Mouse (Mus musculus) heart, embryonic 14.5 days (tissue): ENCODE measurements around the gene Eps15. TPM values are rescaled to one million over a fixed set of nuclear protein-coding genes. Genes with fewer than 3 reads are reported as not detected.

ENCODE experiments used
- ATAC-seq: fragments of 200-750 bp; cut with Nextera tagmentation; 2 replicates; pipeline ENCODE4 v1.8.0; 2017; ENCODE audit warnings: low read depth, moderate TSS enrichment; ENCODE audit not compliant: insufficient number of reproducible peaks, insufficient read depth, low FRiP score
- H3K27ac ChIP-seq, 2 experiments: fragments of 200-500 bp in 1 of 2; fragments of 300-500 bp in 1 of 2; sonication (generic) in 1 of 2; replicated peaks in 1 of 2; 2 replicates each; pipeline ENCODE4 v1.5.1; 2012 to 2014; ENCODE audit warnings: low read depth in 2 of 2, low read length in 2 of 2, control low read depth in 1 of 2, mild to moderate bottlenecking in 1 of 2, mixed read lengths in 1 of 2; ENCODE audit not compliant: control insufficient read depth in 1 of 2, insufficient read depth in 1 of 2
- H3K27me3 ChIP-seq: fragments of 300-500 bp; sonication (generic); 2 replicates; pipeline ENCODE4 v1.6.1; 2014; ENCODE audit warnings: mild to moderate bottlenecking, low read length, control low read depth; ENCODE audit not compliant: control insufficient read depth, insufficient read depth
- H3K36me3 ChIP-seq: fragments of 300-500 bp; sonication (generic); 2 replicates; pipeline ENCODE4 v1.6.1; 2014; ENCODE audit warnings: mild to moderate bottlenecking, control low read depth, low read length, mixed read lengths; ENCODE audit not compliant: control insufficient read depth, insufficient read depth
- H3K4me1 ChIP-seq, 2 experiments: fragments of 200-500 bp in 1 of 2; fragments of 300-500 bp in 1 of 2; sonication (generic) in 1 of 2; 2 replicates each; pipeline ENCODE4 v1.6.1; 2012 to 2014; ENCODE audit warnings: low read length in 2 of 2, control low read depth in 1 of 2, mixed read lengths in 1 of 2; ENCODE audit not compliant: control insufficient read depth in 2 of 2, insufficient read depth in 2 of 2
- H3K4me2 ChIP-seq: fragments of 300-500 bp; sonication (generic); 2 replicates; pipeline ENCODE4 v1.6.1; 2014; ENCODE audit warnings: mild to moderate bottlenecking, low read length
- H3K4me3 ChIP-seq, 2 experiments: fragments of 200-500 bp in 1 of 2; fragments of 300-500 bp in 1 of 2; sonication (generic) in 1 of 2; 2 replicates each; pipeline ENCODE4 v1.5.1; 2012 to 2014; ENCODE audit warnings: low read length in 2 of 2, mild to moderate bottlenecking in 2 of 2, control low read depth in 1 of 2, low read depth in 1 of 2, moderate library complexity in 1 of 2; ENCODE audit not compliant: control insufficient read depth in 1 of 2, insufficient read depth in 1 of 2
- H3K9ac ChIP-seq: fragments of 300-500 bp; sonication (generic); 2 replicates; pipeline ENCODE4 v1.6.1; 2014; ENCODE audit warnings: mild to moderate bottlenecking, low read length
- H3K9me3 ChIP-seq: fragments of 300-500 bp; sonication (generic); 2 replicates; pipeline ENCODE4 v1.6.1; 2016; ENCODE audit warnings: low read length, control low read depth; ENCODE audit not compliant: control insufficient read depth
- WGBS: fragments of 180-500 bp; shearing (Covaris S2); extraction: QIAGEN DNeasy Blood & Tissue Kit; methylation state at CpG from one replicate; pipeline ENCODE4 v1.1.7; 2014; 5-methylcytosine and 5-hydroxymethylcytosine counted together
- polyA plus RNA-seq: library from polyadenylated mRNA; unstranded; fragments of >200 nt; fragmentation: Nextera tagmentation; extraction: Ambion mirVana; gene quantifications from 2 replicates; pipeline ENCODE4 v1.2.1, GENCODE M21; 2014

Eps15 gene
- polyA plus RNA-seq, 1 experiment from 2014 or later: 29.2 TPM

DNA sequence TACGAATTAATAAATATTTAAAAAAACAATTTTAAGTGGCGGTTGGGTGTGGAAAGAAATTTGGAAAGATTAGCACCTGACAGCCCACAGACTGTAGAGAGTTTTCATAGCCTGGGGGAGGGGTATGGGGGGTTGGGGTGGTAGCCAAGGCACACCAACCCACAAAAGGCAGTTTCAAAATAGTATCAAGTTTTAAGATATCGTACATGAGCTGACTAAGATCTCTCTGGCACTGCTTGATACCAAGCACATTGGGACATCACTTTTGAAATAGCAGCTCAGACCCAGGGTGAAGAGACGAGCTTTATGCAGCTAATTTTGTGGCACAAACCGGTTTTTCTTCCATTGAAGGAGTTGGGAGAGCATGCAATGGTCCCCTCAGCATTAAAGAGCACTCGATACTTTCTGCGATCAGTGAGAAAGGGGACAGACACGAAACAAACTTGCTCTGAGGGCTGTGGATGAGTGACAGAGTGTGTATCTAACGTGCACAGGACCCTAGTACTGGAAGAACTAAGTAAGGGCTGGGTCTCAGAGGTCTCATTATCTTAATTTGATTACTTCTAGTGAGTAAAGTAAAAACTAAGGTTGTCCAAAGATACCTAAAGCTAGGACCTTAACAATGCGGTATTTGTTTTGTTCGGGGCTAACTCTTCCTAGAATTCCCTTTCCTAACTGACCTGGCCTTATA lies 24.2 kb upstream of the Eps15 start:
- H3K4me2 ChIP-seq: no peak overlapping the region
- H3K36me3 ChIP-seq: no peaks in the 10 kb centered on the region
- no peak overlapping the region for H3K27ac ChIP-seq
- H3K9me3 ChIP-seq: no peaks in the 10 kb centered on the region
- no peak overlapping the region for H3K9ac ChIP-seq
- H3K4me1 ChIP-seq: peaks cover 5 to 7% of the 10 kb centered on the region in 2 experiments
- H3K27me3 ChIP-seq: no peaks in the 10 kb centered on the region
- 77% methylated on average over 11 of the region's 11 CpGs for WGBS
- no peak for ATAC-seq
- no peak overlapping the region for H3K4me3 ChIP-seq

DNA sequence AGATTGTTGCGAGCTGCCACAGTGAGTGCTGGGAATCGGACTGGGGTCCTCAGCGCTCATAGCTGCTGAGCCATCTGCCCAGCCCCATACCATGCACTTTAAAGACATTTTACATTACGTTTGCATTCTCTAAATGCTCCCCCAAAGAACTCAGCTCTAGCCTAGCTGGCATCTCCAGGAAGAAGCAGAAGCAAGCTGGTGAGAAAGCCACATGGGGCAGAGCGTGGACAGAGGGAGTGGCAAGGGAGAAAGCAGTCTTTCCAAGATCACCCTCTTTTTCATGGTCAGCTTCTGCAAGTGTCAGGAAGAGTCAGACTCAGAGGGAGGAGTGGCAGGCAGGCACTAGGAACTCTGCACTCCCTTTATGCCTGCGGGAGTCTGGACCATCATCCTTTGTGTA lies 23.3 kb upstream of the Eps15 start:
- no peaks in the 10 kb centered on the region for H3K36me3 ChIP-seq
- no peak overlapping the region for H3K27ac ChIP-seq
- ATAC-seq: no peak
- H3K4me3 ChIP-seq: no peak overlapping the region
- WGBS: 83% methylated on average over 6 of the region's 6 CpGs
- no peaks in the 10 kb centered on the region for H3K27me3 ChIP-seq
- peaks cover 3 to 6% of the 10 kb centered on the region in 2 experiments for H3K4me1 ChIP-seq
- no peaks in the 10 kb centered on the region for H3K9me3 ChIP-seq
- H3K4me2 ChIP-seq: no peak overlapping the region
- H3K9ac ChIP-seq: no peak overlapping the region

DNA sequence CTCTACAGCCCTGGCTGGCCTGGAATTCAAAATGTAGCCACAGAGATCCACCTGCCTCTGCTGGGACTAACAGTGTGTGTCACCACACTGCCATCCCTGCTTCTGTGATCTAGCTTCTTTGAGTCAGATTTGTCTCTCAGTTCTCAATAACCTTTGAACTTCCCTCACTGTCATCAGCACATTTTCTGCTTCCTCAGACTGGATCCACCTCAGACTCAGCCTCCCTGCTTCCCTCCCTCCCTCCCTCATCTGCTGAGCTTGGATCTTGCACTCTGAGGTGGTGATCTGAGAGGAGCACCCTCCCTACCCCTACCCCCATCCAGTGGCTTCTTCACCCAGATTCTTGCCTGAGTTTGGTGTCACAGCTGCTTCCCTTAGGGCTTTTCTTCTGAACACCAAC lies 22.4 kb upstream of the Eps15 start:
- Histone ChIP-seq H3K4me2 (no peak overlapping the region), H3K4me3 (no peak overlapping the region), H3K4me1 (peaks cover 3 to 4% of the 10 kb centered on the region in 2 experiments; a peak in 3 of 4 replicates), H3K27me3 (no peaks in the 10 kb centered on the region), H3K36me3 (no peaks in the 10 kb centered on the region), H3K9me3 (no peaks in the 10 kb centered on the region), H3K27ac (no peak overlapping the region), H3K9ac (no peak overlapping the region)
- ATAC-seq: no peak

DNA sequence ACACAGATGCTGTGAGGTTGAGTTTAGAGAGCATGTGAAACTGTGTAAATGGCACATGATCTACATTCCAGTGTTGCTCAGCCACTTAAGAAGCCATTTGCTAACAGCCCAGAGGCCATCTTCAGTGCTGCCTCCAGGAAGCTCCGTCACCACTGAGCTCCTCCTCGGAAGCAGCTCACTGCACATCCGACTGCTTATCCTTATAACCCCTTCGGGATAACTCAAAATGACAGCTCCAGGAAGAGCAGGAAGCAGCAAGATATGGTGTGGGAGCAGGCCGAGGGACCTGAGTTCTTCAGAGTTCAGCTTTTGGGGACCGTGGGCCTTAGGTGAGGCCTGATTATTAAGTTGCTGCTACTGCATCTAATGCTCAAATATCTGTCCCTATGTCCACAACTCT lies 18.0 kb upstream of the Eps15 start:
- Histone ChIP-seq H3K27ac (no peak overlapping the region), H3K9ac (no peak overlapping the region), H3K4me3 (no peak overlapping the region), H3K36me3 (no peaks in the 10 kb centered on the region), H3K4me1 (peaks cover 0 to 2% of the 10 kb centered on the region in 2 experiments; a peak in 1 of 4 replicates), H3K9me3 (no peaks in the 10 kb centered on the region), H3K27me3 (no peaks in the 10 kb centered on the region), H3K4me2 (no peak overlapping the region)
- 65% methylated on average over 6 of the region's 6 CpGs for WGBS
- no peak for ATAC-seq

DNA sequence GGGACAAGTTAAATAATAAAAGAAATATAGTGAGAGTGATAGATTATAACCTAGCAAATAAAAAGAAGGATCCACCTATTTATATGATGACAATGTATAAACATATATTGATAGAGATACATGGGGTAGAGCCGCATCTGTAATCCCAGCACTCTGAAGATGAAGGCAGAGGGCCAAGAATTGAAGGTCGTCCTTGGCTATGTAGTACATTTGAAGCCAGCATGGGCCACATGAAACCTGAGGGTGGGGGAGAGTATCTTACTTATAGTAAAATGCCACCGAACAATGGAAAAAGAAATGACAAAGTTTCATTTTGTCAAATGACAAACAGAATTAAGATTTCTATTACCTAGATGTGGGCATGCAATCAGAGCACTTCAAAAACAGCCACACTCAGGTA lies 14.0 kb upstream of the Eps15 start:
- Histone ChIP-seq H3K4me3 (no peak overlapping the region), H3K4me1 (peaks cover 0 to 2% of the 10 kb centered on the region in 2 experiments; a peak in 1 of 4 replicates), H3K4me2 (no peak overlapping the region), H3K27me3 (no peaks in the 10 kb centered on the region), H3K27ac (no peak overlapping the region), H3K9me3 (no peaks in the 10 kb centered on the region), H3K9ac (no peak overlapping the region), H3K36me3 (no peaks in the 10 kb centered on the region)
- WGBS: 83% methylated on average over 3 of the region's 3 CpGs
- ATAC-seq: no peak

DNA sequence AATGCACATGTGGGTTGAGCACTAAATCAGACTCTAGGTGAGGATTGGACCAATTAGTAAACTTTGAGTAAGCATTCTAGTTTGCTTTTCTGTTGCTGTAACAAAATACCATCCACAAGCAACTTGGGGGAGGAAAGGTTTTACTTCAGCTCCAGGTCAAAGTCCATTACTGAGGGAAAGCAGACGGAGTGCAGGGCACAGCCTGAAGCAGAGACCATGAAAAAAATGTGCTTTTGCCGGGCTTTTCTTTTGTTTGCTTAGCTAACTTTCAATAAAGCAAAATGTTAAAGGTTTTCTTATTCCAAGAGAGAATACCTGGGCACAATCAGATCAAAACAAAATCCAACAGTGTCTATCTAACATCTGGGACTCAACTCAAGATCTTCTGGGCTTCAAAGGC lies 13.3 kb upstream of the Eps15 start:
- Histone ChIP-seq H3K27ac (no peak overlapping the region), H3K4me3 (no peak overlapping the region), H3K9me3 (no peaks in the 10 kb centered on the region), H3K27me3 (no peaks in the 10 kb centered on the region), H3K9ac (no peak overlapping the region), H3K4me2 (no peak overlapping the region), H3K36me3 (no peaks in the 10 kb centered on the region), H3K4me1 (peaks cover 0 to 2% of the 10 kb centered on the region in 2 experiments; a peak in 1 of 4 replicates)
- 80% methylated on average over 2 of the region's 2 CpGs for WGBS
- ATAC-seq: no peak

DNA sequence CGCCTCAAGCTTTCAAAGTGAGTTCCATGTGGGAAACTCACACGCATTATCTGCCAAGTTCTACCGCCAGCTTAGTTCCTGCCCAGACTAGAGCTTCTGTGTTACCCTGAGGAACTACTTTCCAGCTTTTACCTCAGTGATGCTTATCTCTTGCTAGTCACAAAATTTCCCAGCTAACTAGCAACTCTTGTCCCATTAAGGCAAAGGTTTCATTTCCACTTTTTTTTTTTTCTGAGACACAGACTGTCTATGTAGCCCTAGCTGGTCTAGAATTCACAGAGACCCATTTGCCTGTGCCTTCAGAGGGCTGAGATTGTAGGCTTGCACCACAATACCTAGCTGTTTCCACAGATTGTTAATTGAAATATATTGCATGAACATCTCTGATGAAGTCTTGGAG lies 12.6 kb upstream of the Eps15 start:
- WGBS: 80% methylated on average over 3 of the region's 3 CpGs
- Histone ChIP-seq H3K27me3 (no peaks in the 10 kb centered on the region), H3K9me3 (no peaks in the 10 kb centered on the region), H3K27ac (no peak overlapping the region), H3K4me3 (no peak overlapping the region), H3K36me3 (no peaks in the 10 kb centered on the region), H3K4me1 (no peaks in the 10 kb centered on the region), H3K4me2 (no peak overlapping the region), H3K9ac (no peak overlapping the region)
- ATAC-seq: no peak

DNA sequence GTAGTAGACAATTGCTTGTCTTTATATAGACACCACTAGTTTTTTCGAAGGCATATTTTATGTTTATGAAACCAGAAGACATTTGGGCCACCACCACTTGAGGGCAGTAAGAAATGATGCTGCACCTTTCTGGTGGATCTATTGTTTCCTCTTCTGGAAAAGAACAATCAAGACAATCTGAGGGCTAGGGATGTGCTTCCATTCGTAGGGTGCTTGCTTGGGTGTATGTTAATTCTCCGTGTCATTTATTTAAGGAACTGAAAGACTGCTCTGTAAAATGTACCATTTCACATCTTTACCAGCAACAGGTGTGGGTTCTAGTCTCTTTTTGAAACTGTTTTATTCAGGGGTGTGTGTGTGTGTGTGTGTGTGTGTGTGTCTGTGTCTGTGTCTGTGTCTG lies 11.2 kb upstream of the Eps15 start:
- Histone ChIP-seq H3K9ac (no peak overlapping the region), H3K27ac (no peak overlapping the region), H3K4me2 (no peak overlapping the region), H3K36me3 (no peaks in the 10 kb centered on the region), H3K9me3 (no peaks in the 10 kb centered on the region), H3K4me3 (no peak overlapping the region), H3K4me1 (no peaks in the 10 kb centered on the region), H3K27me3 (no peaks in the 10 kb centered on the region)
- WGBS: 79% methylated on average over 3 of the region's 3 CpGs
- ATAC-seq: no peak
